Mouse (Mus musculus): ENCODE data around the gene Lbx1.

Lbx1 gene

DNA sequence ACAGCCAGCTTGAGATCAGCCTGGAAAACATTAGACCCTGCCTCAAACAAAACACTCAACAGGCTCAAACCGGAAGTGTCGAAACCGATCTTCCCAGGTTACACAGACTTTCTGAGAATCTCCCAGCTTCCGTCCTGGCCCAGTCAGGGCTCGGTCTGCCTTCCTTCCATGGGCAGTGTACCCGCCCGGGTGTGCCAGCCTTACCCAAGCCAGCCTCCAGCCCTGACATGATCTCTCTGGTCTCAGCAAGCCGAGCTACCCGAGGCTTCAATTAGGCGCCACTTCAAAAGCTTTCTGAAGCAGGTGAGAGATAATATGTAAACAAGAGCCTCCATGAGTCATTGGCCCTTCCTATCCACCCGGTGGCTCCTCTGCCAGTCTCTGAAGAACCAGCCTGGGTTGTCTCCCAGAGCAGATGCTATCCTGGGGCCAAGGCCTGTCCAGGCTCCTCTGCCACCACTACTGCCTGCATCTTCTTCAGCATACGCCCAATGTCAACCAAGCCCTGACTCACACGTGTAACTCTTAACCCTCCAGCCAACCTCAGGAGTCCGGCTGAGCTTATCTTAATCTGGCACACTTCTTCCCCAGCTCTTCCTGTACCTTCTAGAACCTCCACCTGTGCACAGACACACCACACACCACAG lies 25.7 kb downstream of the Lbx1 start:
- DNase-seq: no peak

DNA sequence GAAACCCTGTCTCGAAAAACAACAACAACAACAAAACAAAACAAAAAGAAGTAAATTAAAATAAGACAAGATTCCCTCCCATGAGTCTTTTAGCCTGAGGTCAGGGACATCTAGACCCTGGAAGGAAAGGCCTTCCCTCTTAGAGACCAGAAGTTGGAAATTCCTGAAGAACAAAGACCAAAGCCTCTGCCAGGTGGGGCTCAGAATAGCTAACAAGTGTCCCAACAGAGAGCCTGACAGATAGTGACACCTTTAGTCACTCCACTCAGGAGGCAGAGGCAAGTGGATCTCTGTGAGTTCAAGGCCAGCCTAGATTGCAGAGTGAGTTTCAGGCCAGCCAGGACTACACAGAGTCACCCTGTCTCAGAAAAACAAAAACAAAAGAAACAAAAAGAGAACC lies 26.4 kb downstream of the Lbx1 start:
- no peak for DNase-seq

GRCm38 (mm10) chr19:45208438-45209060 lies 27.1 kb downstream of the Lbx1 start:
- DNase-seq: no peak

GRCm38 (mm10) chr19:45207662-45208437 lies 27.8 kb downstream of the Lbx1 start:
- DNase-seq: peak; percentile 26 to 55

- no peak for DNase-seq
Observed at GRCm38 (mm10) chr19:45207153-45207552, 28.5 kb downstream of the Lbx1 start.

GRCm38 (mm10) chr19:45205311-45206105 lies 30.1 kb downstream of the Lbx1 start:
- no peak for DNase-seq

DNA sequence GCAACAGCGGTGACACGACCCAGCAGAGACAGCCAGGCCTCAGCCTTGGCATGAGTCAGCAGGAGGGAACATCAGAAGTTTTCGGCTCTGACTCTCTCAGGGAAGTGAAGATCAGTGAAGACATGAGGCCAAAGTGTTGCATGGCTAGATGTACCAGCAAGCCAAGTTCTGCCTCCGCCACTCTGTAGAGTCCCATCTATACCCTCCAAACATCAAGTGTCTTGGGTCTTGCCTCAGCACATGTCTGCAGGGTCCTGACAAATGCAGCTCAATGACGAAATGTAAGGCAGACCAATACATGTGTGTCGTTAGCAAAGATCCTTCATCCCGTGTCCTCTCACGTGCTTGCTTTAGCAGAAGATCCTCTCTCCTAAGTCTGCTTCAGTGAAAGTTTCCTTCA lies 38.6 kb downstream of the Lbx1 start:
- DNase-seq: no peak

- DNase-seq: no peak
Observed at GRCm38 (mm10) chr19:45194651-45195050, 41.0 kb downstream of the Lbx1 start.

Measured in kidney, postnatal 36 days (tissue).